Mouse (Mus musculus) kidney, postnatal 0 days (tissue): ENCODE measurements around the gene Dusp10. TPM values are rescaled to one million over a fixed set of nuclear protein-coding genes. Genes with fewer than 3 reads are reported as not detected.

Experiments
- ATAC-seq: fragments of 200-750 bp; cut with Nextera tagmentation; replicated peaks from 2 replicates; pipeline ENCODE4 v1.8.0; 2017; ENCODE audit warnings: low read depth, moderate number of reproducible peaks, moderate TSS enrichment, moderate library complexity; ENCODE audit not compliant: low FRiP score
- DNase-seq: peaks from one replicate; pipeline ENCODE4 v3.0.0-alpha.2; 2016; ENCODE audit warnings: low spot score
- H3K27ac ChIP-seq: fragments of 300-500 bp; sonication (generic); 2 replicates; pipeline ENCODE4 v1.5.1; 2014; ENCODE audit warnings: mild to moderate bottlenecking
- H3K27me3 ChIP-seq: fragments of 300-500 bp; sonication (generic); 2 replicates; pipeline ENCODE4 v1.6.1; 2014; ENCODE audit warnings: low read length, mixed read lengths; ENCODE audit not compliant: insufficient read depth
- H3K36me3 ChIP-seq: fragments of 300-500 bp; sonication (generic); 2 replicates; pipeline ENCODE4 v1.6.1; 2014; ENCODE audit warnings: low read length, mixed read lengths; ENCODE audit not compliant: insufficient read depth
- H3K4me1 ChIP-seq: fragments of 300-500 bp; sonication (generic); replicated peaks from 2 replicates; pipeline ENCODE4 v1.6.1; 2014; ENCODE audit warnings: antibody characterized with exemption, low read length, mixed read lengths; ENCODE audit not compliant: insufficient read depth
- H3K4me2 ChIP-seq: fragments of 300-500 bp; sonication (generic); 2 replicates; pipeline ENCODE4 v1.6.1; 2014; ENCODE audit warnings: mild to moderate bottlenecking, low read length, moderate library complexity, mixed read lengths
- H3K4me3 ChIP-seq: fragments of 300-500 bp; sonication (generic); replicated peaks from 2 replicates; pipeline ENCODE4 v1.5.1; 2014; ENCODE audit warnings: low read depth, low read length
- H3K9ac ChIP-seq: fragments of 300-500 bp; sonication (generic); 2 replicates; pipeline ENCODE4 v1.6.1; 2014; ENCODE audit warnings: low read depth, low read length
- H3K9me3 ChIP-seq: fragments of 300-500 bp; sonication (generic); replicated peaks from 2 replicates; pipeline ENCODE4 v1.6.1; 2016; ENCODE audit warnings: low read length, inconsistent platforms, mixed read lengths
- CTCF ChIP-seq: IDR thresholded peaks from 2 replicates; pipeline ENCODE4 v1.5.1; 2016; ENCODE audit warnings: antibody characterized with exemption, low read depth, mild to moderate bottlenecking, moderate library complexity
- WGBS: fragments of 180-500 bp; shearing (Covaris S2); extraction: QIAGEN DNeasy Blood & Tissue Kit; methylation state at CpG from one replicate; pipeline ENCODE4 v1.1.7; 2014; 5-methylcytosine and 5-hydroxymethylcytosine counted together
- polyA plus RNA-seq: library from polyadenylated mRNA; unstranded; fragments of >200 nt; fragmentation: Nextera tagmentation; extraction: Ambion mirVana; gene quantifications from 2 replicates; pipeline ENCODE4 v1.2.1, GENCODE M21; 2015

Gene Dusp10
- polyA plus RNA-seq, 1 experiment from 2014 or later: 3.1 TPM

GRCm38 (mm10) chr1:184051286-184051685, 38.2 kb downstream of the Dusp10 start:
- H3K27me3 ChIP-seq: no peaks in the 10 kb centered on the region
- DNase-seq (no peak), ATAC-seq (no peak)
- no peaks in the 10 kb centered on the region for H3K9me3 ChIP-seq
- no peak overlapping the region for H3K9ac ChIP-seq
- TF ChIP-seq CTCF: no peak
- no peaks in the 10 kb centered on the region for H3K36me3 ChIP-seq
- 48% methylated on average over 1 of the region's 1 CpGs for WGBS
- 0 out of 2 replicates have a peak, but pooled peaks cover 3% of the 10 kb centered on the region for H3K4me1 ChIP-seq
- no peak overlapping the region for H3K4me3 ChIP-seq
- no peak overlapping the region for H3K4me2 ChIP-seq
- H3K27ac ChIP-seq: no peak overlapping the region

- WGBS: 10% methylated on average over 6 of the region's 6 CpGs
- no peak overlapping the region for H3K27ac ChIP-seq
- no peak overlapping the region for H3K4me3 ChIP-seq
- ATAC-seq: no peak; the same call in 1 of the 2 replicates
- peak; percentile 58 for DNase-seq
- no peaks in the 10 kb centered on the region for H3K27me3 ChIP-seq
- H3K9ac ChIP-seq: no peak overlapping the region
- 0 out of 2 replicates have a peak, but pooled peaks cover 3% of the 10 kb centered on the region for H3K4me1 ChIP-seq
- no peak overlapping the region for H3K4me2 ChIP-seq
- TF ChIP-seq CTCF: no peak
- no peaks in the 10 kb centered on the region for H3K9me3 ChIP-seq
- H3K36me3 ChIP-seq: no peaks in the 10 kb centered on the region
Measured at GRCm38 (mm10) chr1:184051824-184052223, 38.7 kb downstream of the Dusp10 start.

GRCm38 (mm10) chr1:184052331-184052730, 39.2 kb downstream of the Dusp10 start:
- Histone ChIP-seq H3K36me3 (no peaks in the 10 kb centered on the region), H3K9me3 (no peaks in the 10 kb centered on the region), H3K4me1 (0 out of 2 replicates have a peak, but pooled peaks cover 3% of the 10 kb centered on the region), H3K4me3 (no peak overlapping the region), H3K27me3 (no peaks in the 10 kb centered on the region), H3K9ac (no peak overlapping the region), H3K27ac (no peak overlapping the region), H3K4me2 (no peak overlapping the region)
- DNase-seq: no peak
- ATAC-seq: no peak
- 61% methylated on average over 4 of the region's 4 CpGs for WGBS
- TF ChIP-seq CTCF: 0 out of 2 replicates have a peak, but pooled peaks have one; percentile 6

- no peak overlapping the region for H3K9ac ChIP-seq
- 82% methylated on average over 4 of the region's 4 CpGs for WGBS
- H3K27me3 ChIP-seq: no peaks in the 10 kb centered on the region
- no peaks in the 10 kb centered on the region for H3K9me3 ChIP-seq
- TF ChIP-seq CTCF: no peak
- H3K4me3 ChIP-seq: no peak overlapping the region
- no peak overlapping the region for H3K27ac ChIP-seq
- no peaks in the 10 kb centered on the region for H3K36me3 ChIP-seq
- DNase-seq (no peak), ATAC-seq (no peak)
- 0 out of 2 replicates have a peak, but pooled peaks cover 3% of the 10 kb centered on the region for H3K4me1 ChIP-seq
- no peak overlapping the region for H3K4me2 ChIP-seq
Measured at GRCm38 (mm10) chr1:184053141-184053540, 40.0 kb downstream of the Dusp10 start.

GRCm38 (mm10) chr1:184053711-184054110, 40.6 kb downstream of the Dusp10 start:
- no peaks in the 10 kb centered on the region for H3K9me3 ChIP-seq
- DNase-seq (no peak), ATAC-seq (no peak)
- no peak overlapping the region for H3K4me3 ChIP-seq
- H3K4me1 ChIP-seq: 0 out of 2 replicates have a peak, but pooled peaks cover 3% of the 10 kb centered on the region
- no peaks in the 10 kb centered on the region for H3K27me3 ChIP-seq
- 89% methylated on average over 4 of the region's 4 CpGs for WGBS
- H3K27ac ChIP-seq: no peak overlapping the region
- no peak overlapping the region for H3K9ac ChIP-seq
- no peak overlapping the region for H3K4me2 ChIP-seq
- H3K36me3 ChIP-seq: no peaks in the 10 kb centered on the region
- TF ChIP-seq CTCF: no peak

GRCm38 (mm10) chr1:184054176-184054575, 41.1 kb downstream of the Dusp10 start:
- Histone ChIP-seq H3K27me3 (no peaks in the 10 kb centered on the region), H3K27ac (no peak overlapping the region), H3K9ac (no peak overlapping the region), H3K4me2 (no peak overlapping the region), H3K4me1 (0 out of 2 replicates have a peak, but pooled peaks cover 3% of the 10 kb centered on the region), H3K9me3 (no peaks in the 10 kb centered on the region), H3K4me3 (no peak overlapping the region), H3K36me3 (no peaks in the 10 kb centered on the region)
- TF ChIP-seq CTCF: no peak
- DNase-seq (no peak), ATAC-seq (no peak)
- 90% methylated on average over 2 of the region's 2 CpGs for WGBS

GRCm38 (mm10) chr1:184058206-184058605, 45.1 kb downstream of the Dusp10 start:
- H3K4me1 ChIP-seq: no peaks in the 10 kb centered on the region
- no peak overlapping the region for H3K4me2 ChIP-seq
- H3K27me3 ChIP-seq: no peaks in the 10 kb centered on the region
- TF ChIP-seq CTCF: no peak
- H3K27ac ChIP-seq: no peak overlapping the region
- ATAC-seq: no peak
- no peaks in the 10 kb centered on the region for H3K36me3 ChIP-seq
- peak; percentile 59 for DNase-seq
- no peaks in the 10 kb centered on the region for H3K9me3 ChIP-seq
- H3K4me3 ChIP-seq: no peak overlapping the region
- no peak overlapping the region for H3K9ac ChIP-seq
- WGBS: 58% methylated on average over 8 of the region's 8 CpGs
